ENCODE assay signal across 18 mouse cellular contexts in genomic region chr9:99009069-99009897, GRCm38 (mm10). TPM values are rescaled to one million over a fixed set of nuclear protein-coding genes. Genes with fewer than 3 reads are reported as not detected.
DNase-seq lines count a peak whose midpoint lies in the region; ATAC-seq lines count a peak whose summit lies in the region.
"Had no signal": no experiment of that assay in that cellular context is flagged by ENCODE, and none has a peak within 500 bp of the region (broad histone marks: within the 10 kb centered on the region; RNA-seq: fewer than 3 reads in every experiment).

No protein-coding gene starts in this region.

- peak overlapping the region; percentile 8; the same call in 1 of the 2 replicates for H3K27ac ChIP-seq in macrophage
- no peak overlapping the region for H3K27ac ChIP-seq in forebrain, embryonic 13.5 days
- H3K27ac ChIP-seq: hindbrain, embryonic 14.5 days; limb, embryonic 13.5 days had no signal

- no peaks in the 10 kb centered on the region for H3K4me1 ChIP-seq in forebrain, embryonic 13.5 days
- H3K4me1 ChIP-seq: limb, embryonic 13.5 days had no signal

- H3K79me2 ChIP-seq in macrophage (ENCODE audit: inconsistent target) = no peaks in the 10 kb centered on the region

- no peak overlapping the region for H3K4me2 ChIP-seq in forebrain, embryonic 13.5 days
- H3K4me2 ChIP-seq: hindbrain, embryonic 14.5 days; limb, embryonic 13.5 days had no signal

- no peaks in the 10 kb centered on the region for H3K36me3 ChIP-seq in macrophage (ENCODE audit: inconsistent target)
- H3K36me3 ChIP-seq in forebrain, embryonic 13.5 days (ENCODE audit: poor library complexity, severe bottlenecking) = peaks cover 15% of the 10 kb centered on the region

- peak; percentile 89 for DNase-seq in heart, adult 11 months
- no peak for DNase-seq in heart, postnatal 14 days
- DNase-seq in 416B (ENCODE audit: low read depth) = peak; percentile 48
- peak; percentile 44 for DNase-seq in T-cell, adult 2 months (ENCODE audit: low spot score)
- DNase-seq in cerebellum, postnatal 4 days (ENCODE audit: low spot score in 2 of 2) = no peak
- no peak for DNase-seq in left cerebral cortex, adult 8-10 months (ENCODE audit: low spot score in 2 of 2)
- DNase-seq: cerebellum, adult 8-10 months; forebrain, postnatal 0 days; gastrocnemius, postnatal 25 days; kidney, adult 8-10 months; thymus, postnatal 4 days had no signal

- no peaks in the 10 kb centered on the region for H3K27me3 ChIP-seq in forebrain, embryonic 13.5 days
- H3K27me3 ChIP-seq: limb, embryonic 13.5 days had no signal

- no peak overlapping the region for H3K9ac ChIP-seq in forebrain, embryonic 13.5 days
- H3K9ac ChIP-seq: forebrain, postnatal 0 days; hindbrain, embryonic 14.5 days; limb, embryonic 13.5 days had no signal

- intact Hi-C loops in heart, postnatal 14 days (cut with DNase I) = no loop called here

- H3K9me3 ChIP-seq in forebrain, embryonic 13.5 days (replicated peaks) = no peaks in the 10 kb centered on the region
- H3K9me3 ChIP-seq: limb, embryonic 13.5 days had no signal

- 49% methylated on average over 12 of the region's 12 CpGs for WGBS in macrophage (ENCODE audit: missing documents)
- 90% methylated on average over 12 of the region's 12 CpGs for WGBS in forebrain, embryonic 13.5 days

- H3K4me3 ChIP-seq in macrophage (ENCODE audit: inconsistent target) = peak overlapping the region; percentile 1; the same call in 1 of the 2 replicates
- no peak overlapping the region for H3K4me3 ChIP-seq in forebrain, embryonic 13.5 days
- H3K4me3 ChIP-seq: limb, embryonic 13.5 days had no signal

- ATAC-seq in forebrain, embryonic 13.5 days = no peak
- ATAC-seq: forebrain, postnatal 0 days had no signal

RNA-seq across cellular contexts. Expression of gene Faim, which starts 23.1 kb away (rescaled TPM):
- 1 to 10 TPM; 5.3 to 5.6 TPM for total RNA-seq in heart, postnatal 14 days (2021)
- total RNA-seq in macrophage (2018; cell fraction: chromatin; rRNA removed) = 10 to 100 TPM in 25 of 26 experiments, 1 to 10 TPM in 1; 9.7 to 44.9 (median 30.6) TPM
- 10 to 100 TPM; 35.0 to 55.6 (median 45.1) TPM for total RNA-seq in macrophage (2018; cell fraction: cytosol; rRNA removed)
- 10 to 100 TPM in 25 of 26 experiments, 1 to 10 TPM in 1; 9.6 to 44.2 (median 25.9) TPM for total RNA-seq in macrophage (2018; cell fraction: nucleus; rRNA removed)
- polyA plus RNA-seq in macrophage (2018) = 47.6 to 131 TPM (median 63.0 TPM) in 3 replicates
- polyA plus RNA-seq in forebrain, embryonic 13.5 days (2015; fragmentation: Nextera tagmentation; extraction: Ambion mirVana) = 84.6 and 97.0 TPM in 2 replicates
- total RNA-seq in left cerebral cortex, adult 8-10 months (2022) = 10 to 100 TPM; 27.0 to 36.2 (median 30.2) TPM

RNA-seq across cellular contexts. Expression of gene Gm1123, which starts 26.2 kb away (rescaled TPM):
- not detected for total RNA-seq in heart, postnatal 14 days (2021)
- 1 to 10 TPM in 2 of 26 experiments, under 1 TPM in 4, not detected in 20; 0.55 to 1.5 (median 0.88) TPM for total RNA-seq in macrophage (2018; cell fraction: chromatin; rRNA removed)
- total RNA-seq in macrophage (2018; cell fraction: cytosol; rRNA removed) = under 1 TPM in 2 of 26 experiments, not detected in 24; 0.09 to 0.10 TPM
- 1 to 10 TPM in 3 of 26 experiments, under 1 TPM in 5, not detected in 18; 0.40 to 2.7 (median 0.81) TPM for total RNA-seq in macrophage (2018; cell fraction: nucleus; rRNA removed)
- polyA plus RNA-seq in macrophage (2018) = not detected in 3 replicates
- polyA plus RNA-seq in forebrain, embryonic 13.5 days (2015; fragmentation: Nextera tagmentation; extraction: Ambion mirVana) = 0.14 TPM in 1 of 2 replicates, not detected in the other
- under 1 TPM in 1 of 4 experiments, not detected in 3; 0.23 TPM for total RNA-seq in left cerebral cortex, adult 8-10 months (2022)
- total RNA-seq: gastrocnemius, postnatal 25 days; left cerebral cortex, adult 18-20 months had no signal
- polyA plus RNA-seq: forebrain, postnatal 0 days; limb, embryonic 13.5 days had no signal

RNA-seq across cellular contexts. Expression of gene Foxl2, which starts 54.2 kb away (rescaled TPM):
- not detected for total RNA-seq in heart, postnatal 14 days (2021)
- total RNA-seq in macrophage (2018; cell fraction: chromatin; rRNA removed) = under 1 TPM in 4 of 26 experiments, not detected in 22; 0.25 to 0.59 (median 0.27) TPM
- under 1 TPM in 5 of 26 experiments, not detected in 21; 0.03 to 0.14 (median 0.09) TPM for total RNA-seq in macrophage (2018; cell fraction: cytosol; rRNA removed)
- under 1 TPM in 5 of 26 experiments, not detected in 21; 0.15 to 0.54 (median 0.29) TPM for total RNA-seq in macrophage (2018; cell fraction: nucleus; rRNA removed)
- polyA plus RNA-seq in macrophage (2018) = not detected in 3 replicates
- polyA plus RNA-seq in forebrain, embryonic 13.5 days (2015; fragmentation: Nextera tagmentation; extraction: Ambion mirVana) = 0.34 TPM in 2 replicates
- 1 to 10 TPM in 1 of 4 experiments, under 1 TPM in 3; 0.72 to 1.1 (median 0.90) TPM for total RNA-seq in left cerebral cortex, adult 8-10 months (2022)
- polyA plus RNA-seq: limb, embryonic 13.5 days; liver, embryonic 16.5 days; stomach, embryonic 16.5 days had no signal

Comparison
In these comparisons a context has a peak if more than half of its experiments do, and no peak if none do; other contexts are left out.
1. DNase-seq: peak in heart, adult 11 months (single experiment), 416B (single experiment) and T-cell, adult 2 months (single experiment); none in heart, postnatal 14 days (0 of 2), cerebellum, postnatal 4 days (0 of 2) and left cerebral cortex, adult 8-10 months (0 of 2).
2. RNA of gene Faim, which starts 23.1 kb away (total RNA-seq): 27.0 to 36.2 TPM in left cerebral cortex, adult 8-10 months; 5.3 to 5.6 TPM in heart, postnatal 14 days; every median in the first group is over 4 times any median in the second.